Mouse (Mus musculus) right cerebral cortex, postnatal 25 days (tissue): ENCODE measurements at regions not wholly inside any gene's neighbourhood (a gene's known extent, or its start where the extent isn't known, plus 50 kb on each side); places are given as distances from the start of the nearest gene placed in this dataset.

Experiments
- DNase-seq: peaks from one replicate; pipeline ENCODE4 v3.0.0; 2022

GRCm38 (mm10) chr11:82579841-82580415 lies 184.2 kb downstream of the Cct6b start:
- peak; percentile 70 for DNase-seq

DNA sequence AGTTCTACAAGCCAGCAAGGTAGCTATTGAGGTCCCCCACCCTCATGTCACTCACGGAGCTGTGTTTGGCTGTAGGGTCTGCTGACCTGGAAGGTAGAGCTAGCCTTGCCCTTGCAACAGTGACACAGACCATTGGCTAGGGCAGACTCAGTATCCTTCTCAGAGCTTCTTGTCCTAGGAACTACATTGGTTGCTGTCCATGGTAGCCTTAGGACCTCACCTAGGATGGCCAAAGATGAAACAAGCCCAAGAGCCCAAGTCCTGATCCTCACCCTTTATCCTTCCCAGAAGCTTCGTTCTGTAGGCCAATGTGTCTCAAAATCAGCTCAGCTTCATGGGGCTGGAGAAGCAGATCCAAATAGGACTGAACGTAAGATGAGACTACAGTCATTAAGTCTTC lies 187.3 kb downstream of the Tmem132e start:
- no peak for DNase-seq

- no peak for DNase-seq
These were observed 184.4 kb downstream of the Tmem132e start for GRCm38 (mm10) chr11:82573126-82573525.

DNA sequence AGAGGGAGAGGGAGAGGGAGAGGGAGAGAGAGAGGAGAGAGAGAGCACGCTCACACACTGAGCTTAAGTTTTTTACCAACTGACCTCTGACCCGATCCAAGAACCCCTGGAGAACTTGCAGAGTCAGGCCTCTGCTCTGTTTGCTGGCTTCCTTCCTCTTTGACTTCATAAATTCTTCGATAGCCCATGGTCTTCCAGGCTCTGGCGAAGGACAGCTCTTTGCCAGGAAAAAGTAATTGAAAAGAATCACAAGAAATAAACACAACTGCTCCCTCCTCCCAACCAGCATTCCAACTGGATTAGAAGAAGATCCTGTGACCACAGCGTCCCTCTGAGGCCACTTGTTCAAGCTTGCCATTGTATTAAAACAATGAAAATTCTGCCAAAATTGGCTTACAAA lies 182.8 kb downstream of the Tmem132e start:
- DNase-seq = no peak

DNA sequence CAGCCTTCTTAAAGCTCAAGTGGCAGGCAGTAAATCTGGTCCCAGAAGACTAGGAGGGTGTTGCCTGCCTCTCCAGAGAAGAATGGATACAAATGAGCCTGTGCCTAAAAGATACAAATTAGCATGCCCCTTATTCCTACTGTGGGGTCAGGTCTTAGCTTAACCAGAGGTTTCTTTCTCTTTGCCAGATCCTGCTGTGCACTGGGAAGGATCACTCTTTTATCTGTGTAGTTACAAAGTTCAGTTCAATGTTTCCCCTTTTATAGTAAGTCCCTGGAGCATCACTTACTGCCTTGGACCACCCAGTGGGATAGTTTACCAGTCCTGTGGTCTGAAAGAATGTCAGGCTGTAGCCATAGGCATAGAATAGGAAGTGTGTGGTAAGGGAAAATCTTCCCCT lies 181.1 kb downstream of the Tmem132e start:
- DNase-seq = no peak

- DNase-seq = no peak
These were observed 179.5 kb downstream of the Tmem132e start for GRCm38 (mm10) chr11:82568219-82568676.

GRCm38 (mm10) chr11:82567014-82567685 lies 178.4 kb downstream of the Tmem132e start:
- no peak for DNase-seq

DNA sequence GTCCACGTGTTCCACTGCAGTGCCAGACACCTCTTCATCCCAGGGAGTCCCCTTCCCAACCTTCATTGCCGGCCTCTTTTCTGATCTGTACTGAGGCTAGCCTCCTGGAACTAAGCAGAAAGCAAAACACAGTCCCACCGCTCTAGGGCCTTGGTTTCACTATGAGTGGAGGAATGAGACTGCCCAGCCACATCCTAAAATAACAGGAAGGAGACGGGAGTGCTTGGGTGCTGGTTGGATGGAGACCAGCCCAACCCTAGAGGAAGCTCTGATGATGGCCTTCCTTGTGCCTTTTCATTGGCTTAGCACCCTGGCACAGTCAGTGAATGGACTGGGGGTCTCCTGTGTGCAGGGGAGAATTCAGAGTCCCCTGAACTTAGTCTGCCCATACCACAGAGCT lies 177.4 kb downstream of the Tmem132e start:
- DNase-seq = no peak

DNA sequence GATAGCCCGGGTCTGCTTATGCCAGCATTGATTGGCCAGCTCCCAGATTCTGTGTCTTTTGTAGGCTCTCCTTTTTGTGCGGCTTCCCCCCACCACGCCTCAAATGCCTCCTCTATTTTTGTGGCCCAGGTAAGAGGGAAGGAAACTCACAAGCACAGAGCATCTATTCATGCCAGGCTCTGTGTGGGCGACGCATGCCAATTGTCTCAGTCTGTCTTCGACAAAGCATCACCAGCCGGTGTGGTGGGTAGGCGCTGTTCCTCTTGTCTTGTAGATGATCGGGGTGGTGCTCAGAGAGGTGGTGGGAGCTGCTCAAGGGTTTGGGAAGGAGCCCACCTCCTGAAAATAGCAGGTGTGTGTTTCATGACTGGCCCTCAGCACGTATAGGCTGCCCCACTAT lies 175.5 kb downstream of the Tmem132e start:
- peak; percentile 42 for DNase-seq

- DNase-seq = no peak
These were observed 153.3 kb downstream of the Tmem132e start for GRCm38 (mm10) chr11:82542028-82542427.

DNA sequence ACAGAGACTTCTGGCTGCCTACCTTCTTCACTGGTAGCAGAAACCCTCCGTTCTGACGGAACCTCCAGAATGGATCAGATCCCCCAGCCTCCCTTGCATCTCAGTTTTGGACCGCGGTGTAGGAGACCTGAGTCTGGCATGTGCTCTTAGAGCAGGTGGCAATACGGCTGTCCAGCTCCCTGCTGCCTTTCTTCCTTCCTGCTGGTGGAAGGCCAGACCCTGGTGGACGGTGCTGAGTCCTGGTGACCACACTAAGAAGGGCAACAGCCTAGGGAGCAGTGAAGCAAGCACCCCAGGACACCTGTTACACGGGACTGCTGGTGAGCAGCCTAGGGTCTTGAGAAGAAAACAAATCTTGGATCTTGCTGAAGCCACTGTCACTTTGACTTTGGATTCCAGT lies 152.7 kb downstream of the Tmem132e start:
- DNase-seq = no peak

DNA sequence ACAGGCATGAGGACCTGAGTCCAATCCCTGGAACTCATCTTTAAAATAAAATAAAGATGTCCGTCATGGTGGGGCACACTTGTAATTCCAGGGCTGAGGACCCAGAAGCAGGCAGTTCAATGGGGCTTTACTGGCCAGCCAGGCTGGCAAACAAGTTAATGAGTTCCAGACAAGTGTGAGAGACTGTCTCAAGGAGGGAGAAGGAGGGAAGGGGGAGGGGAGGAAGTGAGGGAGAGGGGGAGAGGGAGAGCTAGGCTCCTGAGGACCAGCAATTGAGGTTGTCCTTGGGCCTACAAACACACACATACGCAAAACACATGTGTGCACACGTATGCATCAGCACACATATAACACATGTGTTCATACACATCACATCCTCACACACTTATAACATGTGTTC lies 149.2 kb downstream of the Tmem132e start:
- no peak for DNase-seq

- DNase-seq = no peak
These were observed 134.6 kb downstream of the Tmem132e start for GRCm38 (mm10) chr11:82523200-82523802.

DNA sequence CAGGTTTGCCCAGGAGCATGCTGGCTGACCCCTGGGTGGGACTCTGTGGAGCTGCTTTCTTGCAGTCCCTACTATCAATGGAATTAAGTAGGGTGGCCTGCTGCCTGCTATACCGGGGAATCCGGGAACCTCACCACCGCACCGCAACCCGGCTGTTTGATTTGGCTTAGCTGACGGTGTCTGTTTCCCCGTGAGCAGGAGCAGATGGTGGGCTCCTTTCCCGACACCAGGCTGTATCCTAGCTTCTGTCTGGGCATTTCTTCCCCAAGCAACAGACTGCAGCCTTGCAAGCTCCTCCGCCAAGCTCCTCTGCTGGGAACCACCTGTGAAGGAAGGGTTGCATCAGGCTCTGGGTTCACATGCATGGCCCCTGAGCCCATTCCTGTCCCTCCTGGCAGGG lies 132.7 kb downstream of the Tmem132e start:
- DNase-seq = peak; percentile 59

DNA sequence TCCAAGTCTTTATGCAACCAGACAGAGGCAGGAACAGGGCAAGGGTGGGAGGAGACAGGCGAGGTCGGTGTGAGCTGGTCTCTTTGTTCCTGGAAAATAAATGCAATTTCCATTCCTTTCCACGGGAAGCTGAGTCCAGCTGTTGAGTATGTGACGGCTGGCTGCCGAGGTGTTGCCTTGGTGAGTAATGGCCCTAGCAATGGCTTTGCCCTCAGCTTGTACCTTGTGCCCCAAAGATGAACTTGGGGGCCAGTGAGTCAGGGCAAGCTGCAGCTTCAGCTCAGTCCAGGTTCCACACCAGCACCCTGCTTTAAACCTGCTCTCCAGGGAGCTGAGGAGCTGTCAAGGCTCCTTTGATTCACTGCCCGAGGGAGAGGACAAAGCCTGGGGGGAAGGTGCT lies 130.0 kb downstream of the Tmem132e start:
- no peak for DNase-seq

DNA sequence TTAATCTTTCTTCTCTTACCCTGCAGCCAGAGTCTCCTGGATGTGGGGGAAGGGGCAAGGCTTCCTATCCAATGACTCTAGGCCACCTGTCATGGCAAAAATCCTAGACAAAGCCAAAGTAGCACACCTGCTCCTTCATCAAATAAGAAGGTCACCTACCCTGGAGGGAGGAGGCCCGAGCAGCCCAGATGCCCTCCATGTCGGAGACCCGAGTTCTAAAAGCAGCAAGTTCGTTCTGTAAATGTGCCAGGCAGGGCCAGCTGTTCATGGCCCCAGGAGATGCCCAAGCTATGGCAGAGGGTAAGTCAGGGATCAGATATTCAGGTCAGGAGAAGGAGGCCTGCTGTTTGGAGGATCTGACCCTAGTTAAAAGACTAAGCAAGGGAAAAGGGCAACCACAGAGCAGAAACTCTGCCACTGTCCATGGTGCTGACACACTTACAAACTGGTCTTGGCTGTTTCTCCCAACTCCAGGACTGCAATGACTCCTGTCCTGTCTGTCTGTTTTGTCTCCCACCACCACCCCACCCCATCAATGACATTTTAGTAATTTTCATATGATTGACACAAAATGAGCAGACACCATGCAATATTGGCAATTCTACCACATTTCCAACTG lies 125.9 kb downstream of the Tmem132e start:
- DNase-seq = no peak

DNA sequence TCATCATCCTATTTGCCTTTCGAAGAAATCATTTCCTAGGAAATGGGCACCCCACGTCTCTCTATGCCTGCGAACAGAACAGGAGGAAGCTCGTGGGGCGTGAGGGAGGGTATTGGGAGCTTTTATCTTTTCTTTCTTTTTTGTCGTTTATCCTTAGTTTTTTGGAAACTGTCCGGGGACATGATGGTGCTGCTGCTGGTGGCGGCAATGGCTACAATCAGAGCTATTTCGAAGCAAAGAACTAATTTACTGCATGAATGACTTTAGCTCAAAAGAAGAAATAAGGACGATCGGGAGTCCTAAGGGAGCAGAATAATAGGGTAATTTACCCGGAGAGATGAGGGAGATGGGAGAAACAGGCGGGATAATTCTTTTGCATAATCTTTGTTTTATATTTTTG lies 119.9 kb downstream of the Tmem132e start:
- DNase-seq = no peak
